Mouse (Mus musculus) MEL (cell line): Measurements from ENCODE around the gene Myof. TPM values are rescaled to one million over a fixed set of nuclear protein-coding genes. Genes with fewer than 3 reads are reported as not detected.

Experiments
- DNase-seq: peaks from one replicate; pipeline ENCODE4 v3.0.0; 2011; ENCODE audit warnings: low read depth, low spot score
- H3K27ac ChIP-seq: 2 replicates; pipeline ENCODE4 v1.5.1; 2012; ENCODE audit warnings: low read depth, mild to moderate bottlenecking, control low read depth, low read length, moderate library complexity; ENCODE audit not compliant: control insufficient read depth
- H3K27me3 ChIP-seq, 2 experiments: fragments of 150-350 bp in 1 of 2; sonication (generic) in 1 of 2; 2 replicates each; pipeline ENCODE4 v1.6.1; 2012; ENCODE audit warnings: low read length in 2 of 2, mild to moderate bottlenecking in 2 of 2, improper control_type of control experiment in 1 of 2, moderate library complexity in 1 of 2; ENCODE audit not compliant: insufficient read depth in 2 of 2, control insufficient read depth in 1 of 2
- H3K36me3 ChIP-seq, 2 experiments: 2 replicates each; pipeline ENCODE4 v1.6.1; 2012 to 2014; ENCODE audit warnings: low read length in 2 of 2, improper control_type of control experiment in 1 of 2, inconsistent platforms in 1 of 2, mild to moderate bottlenecking in 1 of 2; ENCODE audit not compliant: insufficient read depth in 2 of 2, control insufficient read depth in 1 of 2
- H3K4me1 ChIP-seq, 2 experiments: fragments of 150-350 bp in 1 of 2; sonication (generic) in 1 of 2; 2 replicates each; pipeline ENCODE4 v1.6.1; 2012; ENCODE audit warnings: low read length in 2 of 2, improper control_type of control experiment in 1 of 2, mild to moderate bottlenecking in 1 of 2; ENCODE audit not compliant: insufficient read depth in 2 of 2, control insufficient read depth in 1 of 2
- H3K4me3 ChIP-seq, 2 experiments: fragments of 150-350 bp in 1 of 2; sonication (generic) in 1 of 2; 2 replicates each; pipeline ENCODE4 v1.5.1; 2012; ENCODE audit warnings: low read depth in 2 of 2, low read length in 2 of 2, mild to moderate bottlenecking in 2 of 2, moderate library complexity in 2 of 2, control low read depth in 1 of 2, improper control_type of control experiment in 1 of 2; ENCODE audit not compliant: control insufficient read depth in 1 of 2, insufficient read depth in 1 of 2
- H3K79me2 ChIP-seq: 2 replicates; pipeline ENCODE4 v1.6.1; 2012; ENCODE audit warnings: mild to moderate bottlenecking, low read length, moderate library complexity; ENCODE audit not compliant: control insufficient read depth, poor library complexity, insufficient read depth
- H3K9ac ChIP-seq: 2 replicates; pipeline ENCODE4 v1.6.1; 2012; ENCODE audit warnings: low read depth, mild to moderate bottlenecking, control low read depth, low read length, moderate library complexity; ENCODE audit not compliant: control insufficient read depth, poor library complexity, severe bottlenecking
- H3K9me3 ChIP-seq: fragments of 150-350 bp; sonication (generic); replicated peaks from 2 replicates; pipeline ENCODE4 v1.6.1; 2012; ENCODE audit warnings: mild to moderate bottlenecking, low read length, improper control_type of control experiment, moderate library complexity; ENCODE audit not compliant: insufficient read depth
- BHLHE40 ChIP-seq: IDR thresholded peaks from 2 replicates; pipeline ENCODE4 v1.6.1; 2012; ENCODE audit warnings: low read depth, mild to moderate bottlenecking, inconsistent platforms, low read length, improper control_type of control experiment, borderline replicate concordance
- CHD2 ChIP-seq: IDR thresholded peaks from 2 replicates; pipeline ENCODE4 v1.6.1; 2011; ENCODE audit warnings: low read length, improper control_type of control experiment
- CTCF ChIP-seq, 3 experiments: IDR thresholded peaks in 2 of 3; conservative IDR thresholded peaks in 1 of 3; 2 replicates each; pipeline ENCODE4 v1.5.1; 2011 to 2012; ENCODE audit warnings: low read length in 3 of 3, low read depth in 2 of 3, mild to moderate bottlenecking in 2 of 3, improper control_type of control experiment in 1 of 3, inconsistent platforms in 1 of 3, mixed read lengths in 1 of 3, moderate library complexity in 1 of 3; ENCODE audit not compliant: control insufficient read depth in 1 of 3, insufficient read depth in 1 of 3, poor library complexity in 1 of 3, severe bottlenecking in 1 of 3
- E2F4 ChIP-seq: IDR thresholded peaks from 2 replicates; pipeline ENCODE4 v1.6.1; 2011; ENCODE audit warnings: low read depth, low read length, improper control_type of control experiment, borderline replicate concordance
- ELF1 ChIP-seq: IDR thresholded peaks from 2 replicates; pipeline ENCODE4 v1.6.1; 2014; ENCODE audit warnings: low read depth, mild to moderate bottlenecking, inconsistent platforms, low read length, improper control_type of control experiment, moderate library complexity
- EP300 ChIP-seq, 2 experiments: IDR thresholded peaks; 2 replicates each; pipeline ENCODE4 v1.6.1; 2011; ENCODE audit warnings: improper control_type of control experiment in 2 of 2, low read length in 2 of 2, low read depth in 1 of 2, mild to moderate bottlenecking in 1 of 2
- ETS1 ChIP-seq: IDR thresholded peaks from 2 replicates; pipeline ENCODE4 v1.6.1; 2012; ENCODE audit warnings: low read depth, mild to moderate bottlenecking, inconsistent platforms, low read length, improper control_type of control experiment, moderate library complexity
- HCFC1 ChIP-seq: IDR thresholded peaks from 2 replicates; pipeline ENCODE4 v1.6.1; 2012; ENCODE audit warnings: low read depth, mild to moderate bottlenecking, inconsistent platforms, low read length, improper control_type of control experiment, moderate library complexity
- MAX ChIP-seq: IDR thresholded peaks from 2 replicates; pipeline ENCODE4 v1.6.1; 2011; ENCODE audit warnings: low read length, improper control_type of control experiment
- MAZ ChIP-seq: IDR thresholded peaks from 2 replicates; pipeline ENCODE4 v1.6.1; 2012; ENCODE audit warnings: low read depth, mild to moderate bottlenecking, inconsistent platforms, low read length, improper control_type of control experiment
- MEF2A ChIP-seq: IDR thresholded peaks from 2 replicates; pipeline ENCODE4 v1.6.1; 2014; ENCODE audit warnings: low read depth, mild to moderate bottlenecking, inconsistent platforms, low read length, improper control_type of control experiment; ENCODE audit not compliant: poor library complexity, insufficient replicate concordance, severe bottlenecking; ENCODE audit errors: extremely low read depth
- MYB ChIP-seq: IDR thresholded peaks from 2 replicates; pipeline ENCODE4 v1.6.1; 2011; ENCODE audit warnings: mild to moderate bottlenecking, low read depth, low read length, improper control_type of control experiment
- NRF1 ChIP-seq: IDR thresholded peaks from 2 replicates; pipeline ENCODE4 v1.6.1; 2014; ENCODE audit warnings: low read depth, mild to moderate bottlenecking, inconsistent platforms, low read length, improper control_type of control experiment, moderate library complexity; ENCODE audit not compliant: poor library complexity, insufficient read depth, severe bottlenecking
- POLR2AphosphoS5 ChIP-seq: IDR thresholded peaks from 2 replicates; pipeline ENCODE4 v1.6.1; 2012; ENCODE audit warnings: low read depth, borderline replicate concordance, mild to moderate bottlenecking, inconsistent platforms, low read length, moderate library complexity, mixed read lengths
- RAD21 ChIP-seq: IDR thresholded peaks from 2 replicates; pipeline ENCODE4 v1.6.1; 2011; ENCODE audit warnings: mild to moderate bottlenecking, low read depth, low read length, improper control_type of control experiment
- SIN3A ChIP-seq: IDR thresholded peaks from 2 replicates; pipeline ENCODE4 v1.6.1; 2012; ENCODE audit warnings: low read length, improper control_type of control experiment, inconsistent platforms
- TCF12 ChIP-seq: IDR thresholded peaks from 2 replicates; pipeline ENCODE4 v1.6.1; 2014; ENCODE audit warnings: low read depth, mild to moderate bottlenecking, inconsistent platforms, low read length, improper control_type of control experiment, moderate library complexity
- UBTF ChIP-seq: IDR thresholded peaks from 2 replicates; pipeline ENCODE4 v1.6.1; 2012; ENCODE audit warnings: low read depth, mild to moderate bottlenecking, inconsistent platforms, low read length, improper control_type of control experiment, moderate library complexity, borderline replicate concordance; ENCODE audit not compliant: insufficient read depth
- USF2 ChIP-seq, 2 experiments: IDR thresholded peaks; 2 replicates each; pipeline ENCODE4 v1.6.1; 2011 to 2012; ENCODE audit warnings: improper control_type of control experiment in 2 of 2, low read length in 2 of 2, borderline replicate concordance in 1 of 2, inconsistent platforms in 1 of 2, low read depth in 1 of 2, mild to moderate bottlenecking in 1 of 2; ENCODE audit not compliant: insufficient read depth in 1 of 2
- ZKSCAN1 ChIP-seq: IDR thresholded peaks from 2 replicates; pipeline ENCODE4 v1.6.1; 2012; ENCODE audit warnings: low read depth, mild to moderate bottlenecking, inconsistent platforms, low read length, improper control_type of control experiment, moderate library complexity
- polyA plus RNA-seq, 2 experiments: library from polyadenylated mRNA; stranded (reverse) in 1 of 2; unstranded in 1 of 2; fragments of >175 nt in 1 of 2; fragments of >200 nt in 1 of 2; gene quantifications; 2 replicates each; pipeline versions ENCODE4 v1.2.1 to v1.2.4; 2012; ENCODE audit warnings: low replicate concordance in 2 of 2, low read depth in 1 of 2; ENCODE audit not compliant: insufficient read length in 2 of 2, insufficient read depth in 1 of 2, missing spikeins in 1 of 2
- total RNA-seq: library from RNA; depleted of rRNA; stranded (reverse); fragments of 300-350 nt; gene quantifications from 2 replicates; pipeline ENCODE4 v1.2.3, GENCODE M21; 2012

Myof gene
- total and polyA plus RNA-seq, 3 experiments, result 0.04 TPM; not detected in 2

- H3K9me3 ChIP-seq, result no peaks in the 10 kb centered on the region
- no peak for DNase-seq
- no peaks in the 10 kb centered on the region for H3K27me3 ChIP-seq
- no peaks in the 10 kb centered on the region for H3K36me3 ChIP-seq
- no peak overlapping the region for H3K9ac ChIP-seq
- no peak for TF ChIP-seq MAZ
- no peak for TF ChIP-seq MYB
- no peak for TF ChIP-seq MAX
- no peak for TF ChIP-seq ZKSCAN1
- no peak for TF ChIP-seq BHLHE40
- TF ChIP-seq UBTF, result no peak
- TF ChIP-seq HCFC1, result no peak
- TF ChIP-seq POLR2AphosphoS5, result no peak
- no peak overlapping the region for H3K4me3 ChIP-seq
- no peak overlapping the region for H3K27ac ChIP-seq
- H3K4me1 ChIP-seq, result no peaks in the 10 kb centered on the region; a peak in 1 of 4 replicates
- no peaks in the 10 kb centered on the region for H3K79me2 ChIP-seq
These were observed 17.2 kb downstream of the Myof start for GRCm38 (mm10) chr19:38026211-38026624.

DNA sequence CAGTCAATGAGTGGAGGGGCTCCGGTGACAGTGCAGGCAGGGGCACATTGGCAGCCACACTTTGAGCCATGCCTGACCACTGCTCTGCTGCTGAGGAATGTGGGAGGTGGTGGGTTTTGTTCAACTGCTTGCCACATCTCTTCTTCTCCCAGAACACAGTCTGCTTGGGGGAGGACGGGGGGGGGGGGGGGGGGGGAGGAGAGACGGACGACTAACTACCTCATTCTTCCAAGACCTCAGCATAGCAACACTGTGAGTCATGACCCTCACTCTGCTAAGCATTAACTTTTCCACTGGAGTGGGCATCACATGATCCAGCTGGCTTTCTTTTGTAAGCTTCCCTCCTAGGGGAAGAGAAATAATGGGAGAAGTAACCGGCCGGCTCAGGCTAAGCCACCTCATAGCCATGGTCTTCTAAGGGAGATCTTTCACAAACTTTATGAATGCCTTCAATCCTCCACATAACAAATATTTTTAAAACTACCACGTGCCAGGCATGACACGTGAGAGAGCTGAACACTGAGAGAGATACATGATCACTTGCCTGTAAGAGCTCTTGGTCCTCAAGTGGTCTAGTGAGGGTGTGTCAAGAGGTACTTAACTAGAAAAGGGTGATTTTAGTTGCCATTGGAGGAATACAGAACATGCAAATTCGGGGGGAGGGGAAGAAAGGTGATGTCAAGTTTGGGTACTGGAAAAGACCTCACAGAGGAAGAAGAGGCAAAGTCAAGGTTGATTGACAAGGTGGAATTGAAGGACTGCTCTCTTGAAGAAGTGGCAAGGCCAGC lies 17.9 kb downstream of the Myof start:
- Histone ChIP-seq H3K9ac (no peak overlapping the region), H3K27ac (no peak overlapping the region), H3K4me3 (no peak overlapping the region), H3K79me2 (no peaks in the 10 kb centered on the region), H3K9me3 (no peaks in the 10 kb centered on the region), H3K27me3 (no peaks in the 10 kb centered on the region), H3K4me1 (no peaks in the 10 kb centered on the region; a peak in 1 of 4 replicates), H3K36me3 (no peaks in the 10 kb centered on the region)
- TF ChIP-seq E2F4 (no peak), MAX (no peak), USF2 (IDR thresholded peaks at IDR 0.05; ENCODE audit: borderline replicate concordance in 1 of 2, insufficient read depth in 1 of 2, low read depth in 1 of 2, low read length in 2 of 2) (no peak), RAD21 (no peak), ELF1 (no peak), MEF2A (no peak), BHLHE40 (no peak), ETS1 (no peak), NRF1 (no peak), CTCF (IDR thresholded peaks at IDR 0.05 in 2 of 3, conservative IDR thresholded peaks at IDR 0.05 in 1 of 3; ENCODE audit: control insufficient read depth in 1 of 3, insufficient read depth in 1 of 3, low read depth in 2 of 3, low read length in 3 of 3, poor library complexity in 1 of 3, severe bottlenecking in 1 of 3) (no peak), EP300 (IDR thresholded peaks at IDR 0.05; ENCODE audit: low read depth in 1 of 2, low read length in 2 of 2) (no peak), SIN3A (no peak), TCF12 (no peak), CHD2 (no peak)
- no peak for DNase-seq
